Mouse (Mus musculus) monocyte, adult 2 months (primary cell): ENCODE measurements around the gene Helq.

Experiments used
- DNase-seq, 2 experiments: peaks; one replicate each; pipeline ENCODE4 v3.0.0; 2022; ENCODE audit warnings: low spot score in 2 of 2, low read depth in 1 of 2

Gene Helq

DNA sequence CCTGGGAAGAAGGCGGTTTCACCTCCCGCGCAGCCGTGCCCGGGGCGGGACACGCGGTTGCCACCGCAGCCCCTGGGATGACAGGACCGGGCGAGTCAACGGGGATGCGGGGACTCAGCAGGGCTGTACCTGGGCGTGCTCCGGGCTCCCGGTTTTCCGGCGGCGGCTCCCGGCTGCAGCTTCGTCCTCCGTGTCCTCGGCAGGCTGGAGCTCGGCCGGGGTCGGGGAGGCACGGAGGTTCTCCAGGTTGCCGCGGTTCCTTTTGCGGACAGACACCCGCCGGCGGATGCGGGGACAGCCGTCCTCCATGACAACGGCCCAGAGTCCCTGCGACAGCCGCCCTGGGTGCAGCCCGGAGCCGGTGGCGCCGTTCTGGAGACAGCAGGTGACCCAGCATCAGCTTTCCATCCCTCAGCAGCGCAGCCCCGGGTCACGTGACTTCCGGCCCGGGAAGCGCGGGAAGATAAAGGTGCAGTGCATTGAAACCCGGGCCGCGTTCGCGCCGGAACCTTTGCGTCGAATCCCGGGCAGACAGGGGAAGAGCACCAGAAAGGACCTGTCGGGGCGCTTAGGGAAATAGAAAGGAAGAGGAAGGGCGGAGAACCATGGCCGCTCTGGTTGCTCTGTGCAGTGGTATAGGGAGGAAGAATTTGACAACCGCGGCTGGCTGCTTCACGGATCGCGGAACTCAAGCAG, at the start of gene Helq, which contains the start of gene Mrps18c:
Gene Helq (minus strand): TSS at position 434 of the 696 bp plus-strand sequence.
Gene Mrps18c (plus strand): TSS at position 463 of the 696 bp plus-strand sequence.
- peak; percentile 59 to 60 for DNase-seq

DNA sequence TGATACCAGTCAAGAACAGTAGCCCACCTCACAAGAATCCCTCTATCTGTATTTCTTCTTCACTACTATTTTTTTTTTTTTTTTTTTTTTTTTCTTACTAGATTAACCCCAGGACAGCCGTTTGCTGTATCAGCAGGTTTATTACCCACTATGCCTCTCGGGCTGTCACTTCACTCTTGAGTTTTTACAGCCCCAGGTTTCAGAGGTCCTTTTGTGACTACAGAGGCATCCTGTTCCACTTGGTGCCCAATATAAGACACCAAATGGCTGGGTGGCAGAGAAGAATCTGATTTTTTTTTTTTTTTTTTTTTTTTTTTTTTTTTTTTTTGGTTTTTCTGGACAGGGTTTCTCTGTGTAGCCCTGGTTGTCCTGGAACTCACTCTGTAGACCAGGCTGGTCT, 48.7 kb upstream of the Helq start:
- no peak for DNase-seq

- DNase-seq = no peak
Measured at GRCm38 (mm10) chr5:100846599-100846920, 48.2 kb upstream of the Helq start.

DNA sequence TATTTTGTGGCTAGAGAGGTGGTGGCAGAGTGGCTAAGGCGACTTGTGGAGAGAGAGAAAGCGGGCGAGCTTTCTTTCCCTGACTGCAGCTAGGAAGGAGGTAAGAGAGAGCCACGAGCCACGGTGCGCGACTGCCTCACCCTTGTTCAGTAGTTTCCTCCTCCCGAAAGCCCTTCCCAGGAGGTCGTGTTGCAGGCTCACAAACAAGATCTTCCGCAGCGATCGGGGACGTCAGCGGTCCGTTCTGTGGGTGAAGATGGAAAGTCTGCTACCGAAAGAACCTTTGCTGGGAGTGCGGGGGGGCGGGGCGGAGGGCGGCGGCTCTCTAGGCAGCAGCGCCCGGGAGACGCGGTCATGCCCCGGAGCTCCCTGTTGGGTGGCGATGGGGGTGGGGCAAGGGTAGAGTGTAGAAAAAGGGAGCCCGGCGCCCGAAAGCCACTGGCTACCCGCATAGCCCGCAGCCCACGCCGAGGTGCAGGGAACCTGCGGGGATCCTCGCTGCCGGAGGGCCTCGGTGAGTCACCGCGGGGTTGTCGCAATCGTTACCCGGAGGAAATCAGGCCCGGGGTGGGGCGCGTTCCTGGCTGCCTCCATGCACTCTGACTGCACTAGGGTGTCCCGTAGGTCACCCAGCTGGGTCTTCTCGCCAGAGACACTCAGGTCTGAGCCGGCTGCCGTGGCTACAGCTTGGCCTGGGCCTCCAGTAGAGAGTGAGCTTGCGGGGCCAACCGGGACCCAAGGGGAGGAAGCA, 47.6 kb upstream of the Helq start:
- DNase-seq = peak; percentile 73

DNA sequence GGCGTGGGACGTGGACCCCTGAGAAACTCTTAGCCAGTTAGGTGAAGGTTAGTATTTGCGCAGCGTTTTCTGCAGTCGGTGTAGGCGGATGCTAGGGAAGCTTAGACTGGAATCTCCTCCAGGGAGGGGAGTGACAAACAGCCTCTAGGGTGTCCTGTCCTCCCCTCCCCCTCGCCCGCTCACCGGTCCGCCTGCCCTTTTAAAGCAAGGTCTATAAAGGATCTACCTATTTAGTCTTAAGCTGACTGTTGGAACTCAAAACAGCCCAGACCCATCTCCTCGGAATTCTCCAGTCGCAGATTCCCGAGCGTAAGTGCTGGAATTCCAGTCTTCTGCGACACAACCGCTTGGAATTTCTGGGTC, 47.1 kb upstream of the Helq start, which contains the start of gene Gpat3:
Gene Gpat3 (plus strand): TSS at position 229 of the 363 bp plus-strand sequence.
- DNase-seq = no peak

GRCm38 (mm10) chr5:100844485-100844884, 46.1 kb upstream of the Helq start:
- DNase-seq = no peak

- DNase-seq = no peak
Measured at GRCm38 (mm10) chr5:100837907-100838306, 39.5 kb upstream of the Helq start.

DNA sequence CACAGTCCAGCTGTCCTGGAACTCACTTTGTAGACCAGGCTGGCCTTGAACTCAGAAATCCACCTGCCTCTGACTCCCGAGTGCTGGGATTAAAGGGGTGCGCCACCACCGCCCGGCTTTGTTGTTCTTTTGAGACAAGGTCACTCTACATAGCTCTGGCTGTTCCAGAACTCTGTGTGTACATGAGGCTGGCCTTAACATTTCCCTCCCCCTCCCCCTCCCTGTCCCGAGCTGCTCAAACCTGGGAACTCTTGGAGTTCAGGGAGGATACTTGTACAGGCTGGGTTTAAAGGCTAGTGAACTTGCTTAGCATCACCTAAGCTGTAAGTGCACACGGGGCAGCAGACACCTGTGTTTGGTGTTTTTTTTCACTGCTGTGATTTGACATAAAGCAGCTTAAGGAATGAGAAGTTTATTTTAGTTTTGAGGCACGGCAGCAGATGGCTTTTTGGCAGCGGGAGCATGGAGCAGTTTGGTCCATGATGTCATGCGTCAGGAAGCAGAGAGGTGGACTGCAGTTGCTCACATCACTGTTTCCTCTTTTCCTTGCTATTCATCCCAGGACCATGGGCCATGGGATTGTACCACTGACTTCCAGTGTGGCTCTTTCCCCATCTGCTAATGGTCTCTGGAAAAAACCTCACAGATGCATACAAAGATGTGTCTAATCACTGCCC, 37.6 kb upstream of the Helq start:
- no peak for DNase-seq

DNA sequence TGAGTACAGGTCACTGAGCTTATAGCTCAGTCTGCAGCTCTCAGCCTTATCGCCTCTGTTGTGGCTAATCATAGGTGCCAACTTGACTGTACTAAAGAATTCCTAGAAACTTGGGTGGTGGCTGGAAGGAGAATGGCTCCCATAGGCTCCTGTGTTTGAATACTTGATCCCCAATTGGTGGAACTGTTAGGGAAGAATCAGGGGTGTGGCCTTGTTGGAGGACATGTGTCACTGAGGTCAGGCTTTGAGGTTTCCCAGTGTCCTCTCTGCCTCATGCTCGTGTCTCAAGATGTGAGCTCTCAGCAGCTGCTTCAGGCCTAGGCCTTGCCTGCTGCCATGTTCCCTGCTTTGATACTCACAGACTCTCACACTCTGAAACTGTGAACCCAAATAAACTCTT, 35.4 kb upstream of the Helq start:
- no peak for DNase-seq

- no peak for DNase-seq
Measured at GRCm38 (mm10) chr5:100832680-100833079, 34.3 kb upstream of the Helq start.

DNA sequence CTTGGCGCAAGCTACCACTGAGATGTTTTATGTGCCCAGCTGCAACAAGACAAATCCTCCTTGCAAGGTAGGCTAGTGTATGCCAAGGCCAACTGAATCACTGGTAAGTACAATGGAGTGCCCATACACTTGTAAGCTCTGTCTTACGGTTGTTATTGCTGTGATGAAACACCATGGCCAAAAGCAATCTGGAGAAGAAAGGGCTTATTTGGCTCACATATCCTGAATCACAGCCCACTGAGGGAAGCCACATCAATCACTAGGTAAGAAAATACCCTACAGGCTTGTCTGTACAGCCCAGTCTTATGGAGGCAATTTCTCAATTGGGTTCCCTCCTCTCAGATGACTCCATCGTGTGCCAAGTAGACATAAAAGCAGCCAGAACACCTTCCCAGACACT, 30.3 kb upstream of the Helq start:
- no peak for DNase-seq

- DNase-seq = no peak
Measured at GRCm38 (mm10) chr5:100826531-100826930, 28.1 kb upstream of the Helq start.

DNA sequence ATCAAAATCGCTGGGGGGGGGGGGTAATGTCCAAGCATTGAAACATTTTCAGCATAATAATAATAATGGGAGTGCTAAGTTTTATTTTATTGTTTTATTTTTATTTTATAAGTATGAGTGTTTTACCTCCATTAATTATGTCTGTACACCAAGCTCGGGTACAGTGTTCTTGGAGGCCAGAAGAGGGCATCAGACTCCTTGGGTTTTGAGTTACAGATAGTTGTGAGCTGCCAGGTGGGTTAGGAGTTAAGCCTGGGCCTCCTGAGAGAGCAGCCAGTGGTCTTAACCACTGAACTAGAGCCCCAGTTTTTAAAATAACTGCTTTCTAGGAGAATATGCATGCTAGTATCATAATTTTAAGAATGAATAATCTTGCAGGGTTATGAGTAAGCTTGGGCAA, 27.6 kb upstream of the Helq start:
- no peak for DNase-seq

DNA sequence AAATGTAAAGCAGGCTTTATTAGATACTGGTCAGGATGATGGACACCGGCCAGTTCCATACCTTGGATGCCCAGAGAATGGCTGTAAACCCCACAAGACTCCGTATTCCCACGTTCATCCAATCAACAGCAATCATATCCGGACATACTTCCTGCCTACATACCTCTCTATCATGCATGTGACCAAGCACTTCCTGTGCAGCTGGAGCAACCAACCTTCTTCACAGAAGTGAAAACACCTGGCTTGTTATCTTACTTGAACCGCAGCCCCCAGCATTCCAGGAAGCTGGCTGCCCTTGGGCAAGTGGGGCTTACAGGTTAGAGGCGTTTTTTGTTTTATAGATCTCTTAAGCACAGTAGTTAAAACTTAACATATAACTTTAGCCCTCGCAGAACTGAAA, 24.4 kb upstream of the Helq start:
- no peak for DNase-seq

GRCm38 (mm10) chr5:100821375-100821774, 23.0 kb upstream of the Helq start:
- peak in 1 of 2 experiments; percentile 5 for DNase-seq

GRCm38 (mm10) chr5:100820483-100821184, 22.2 kb upstream of the Helq start, which contains the start of gene Abraxas1:
TSS of gene Abraxas1 (minus strand) at chr5:100820965.
- DNase-seq = peak; percentile 26 to 73

DNA sequence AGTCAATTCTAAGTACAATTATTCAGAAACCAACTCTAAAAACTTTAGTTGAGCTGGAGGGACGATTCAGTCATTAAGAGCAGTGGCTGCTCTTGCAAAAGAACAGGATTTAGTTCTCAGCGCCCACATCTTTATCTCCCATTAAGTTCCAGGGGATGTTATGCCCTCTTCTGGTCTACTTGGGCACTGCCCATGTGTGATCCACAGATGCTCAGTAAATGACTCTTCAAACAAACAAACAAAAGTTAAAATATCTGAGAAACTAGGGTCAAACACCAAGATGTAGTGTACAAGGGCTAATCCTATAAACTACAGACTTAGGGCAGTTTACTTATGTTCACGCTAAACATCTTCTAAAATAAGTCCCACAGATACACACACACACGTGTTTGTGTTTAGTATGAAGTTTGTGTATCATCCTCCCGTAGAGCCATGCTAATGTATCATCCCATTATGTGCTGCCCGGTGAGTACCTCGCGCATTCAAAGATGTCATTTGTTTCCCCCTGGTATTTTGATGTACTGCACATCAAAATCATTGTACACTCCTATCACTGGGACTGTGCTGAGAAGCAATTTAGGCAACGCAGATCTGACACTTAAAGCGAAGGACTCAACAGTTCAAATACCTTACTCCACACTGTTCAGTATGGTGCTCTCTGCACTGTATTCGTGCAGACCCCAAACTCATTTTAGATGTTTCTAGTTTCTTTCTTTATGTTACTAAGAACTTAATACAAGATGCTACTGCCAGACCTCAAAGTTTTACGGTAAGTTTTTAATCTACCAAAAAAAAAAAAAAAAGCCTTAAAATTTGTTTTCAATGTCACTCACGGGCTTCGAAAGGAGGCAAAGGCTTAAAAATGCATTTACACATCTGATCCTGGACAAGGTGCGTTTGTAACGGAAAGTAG, 21.4 kb upstream of the Helq start:
- DNase-seq = no peak

DNA sequence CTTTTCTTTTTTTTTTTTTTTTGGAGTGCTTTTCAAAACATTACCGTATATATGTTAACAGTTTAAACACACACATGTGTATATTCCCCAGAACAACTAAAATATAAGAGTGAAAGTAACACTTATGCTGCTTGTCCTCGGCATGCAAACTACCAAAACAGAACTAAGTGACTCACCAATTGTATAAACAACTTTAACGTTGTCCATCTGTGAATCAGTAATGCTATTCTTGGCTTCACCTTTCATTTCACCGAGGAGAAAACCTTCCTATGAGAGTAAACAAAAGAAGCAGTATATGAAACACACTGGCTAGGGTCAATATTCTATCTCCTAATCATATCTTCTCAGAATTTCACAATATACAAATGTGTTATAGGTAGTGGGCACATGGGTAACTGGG, 19.9 kb upstream of the Helq start:
- DNase-seq = no peak

GRCm38 (mm10) chr5:100794084-100794483, 4.3 kb downstream of the Helq start:
- no peak for DNase-seq

DNA sequence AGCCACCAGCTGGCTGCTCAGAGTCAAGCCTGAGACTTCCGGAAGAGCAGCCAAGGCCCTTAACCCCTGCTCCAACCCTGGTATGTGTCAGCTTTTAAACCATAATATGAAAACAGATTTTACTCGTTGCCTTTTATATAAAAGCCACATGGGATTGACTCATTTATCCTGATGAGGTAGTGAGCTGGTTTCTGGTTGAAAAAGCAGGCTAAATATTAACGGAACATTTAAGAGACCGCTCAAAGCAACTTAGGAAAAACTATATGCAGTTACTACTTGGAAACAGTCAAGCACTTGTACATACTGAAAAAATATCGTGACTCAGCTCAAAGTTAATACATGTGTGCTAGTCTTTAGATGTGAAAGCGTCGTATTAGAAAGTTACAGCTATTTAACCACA, 6.1 kb downstream of the Helq start:
- no peak for DNase-seq
